Mouse (Mus musculus) ES-CJ7 (cell line): ENCODE data around the gene Ugt1a6b.

Experiments used
- DNase-seq: peaks from one replicate; pipeline ENCODE4 v3.0.0; 2011; ENCODE audit warnings: low read depth, low spot score

Ugt1a6b gene

DNA sequence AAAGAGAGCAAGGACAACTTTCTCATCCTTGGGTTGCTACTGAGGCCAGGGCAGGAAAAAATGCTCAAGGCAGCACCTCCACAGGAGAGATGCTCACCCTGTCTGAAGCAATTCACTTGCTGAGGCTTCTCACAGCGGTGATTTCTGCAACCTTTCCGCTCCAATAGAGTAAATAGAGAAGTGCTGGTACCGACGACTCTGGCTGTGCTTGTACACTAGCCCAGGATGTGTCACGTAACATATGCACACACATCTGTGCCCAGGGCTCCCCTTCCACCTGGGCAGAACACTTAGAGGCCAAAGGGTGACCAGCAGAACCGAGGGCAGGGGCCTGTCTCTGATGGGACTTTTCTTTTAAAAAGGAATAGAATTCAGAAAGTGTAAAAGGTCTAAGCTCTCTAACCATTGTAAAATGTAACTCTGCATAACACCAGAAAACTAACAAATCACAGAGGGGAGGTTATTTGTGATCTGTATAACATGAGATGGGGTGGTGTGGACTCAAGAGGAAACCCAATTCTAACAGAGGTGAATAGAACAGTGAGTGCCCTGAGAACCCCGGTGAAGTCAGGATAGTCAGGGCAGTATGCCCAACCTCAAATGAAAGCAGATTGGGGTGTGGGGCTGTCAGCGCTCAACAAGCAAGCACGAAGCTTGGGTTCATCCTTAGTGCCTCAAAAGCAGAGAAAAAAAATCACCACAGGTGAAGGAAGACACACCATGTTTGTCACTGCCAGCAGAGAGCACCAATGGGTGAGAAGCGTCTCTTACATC lies 157.7 kb downstream of the Ugt1a6b start:
- DNase-seq: no peak

DNA sequence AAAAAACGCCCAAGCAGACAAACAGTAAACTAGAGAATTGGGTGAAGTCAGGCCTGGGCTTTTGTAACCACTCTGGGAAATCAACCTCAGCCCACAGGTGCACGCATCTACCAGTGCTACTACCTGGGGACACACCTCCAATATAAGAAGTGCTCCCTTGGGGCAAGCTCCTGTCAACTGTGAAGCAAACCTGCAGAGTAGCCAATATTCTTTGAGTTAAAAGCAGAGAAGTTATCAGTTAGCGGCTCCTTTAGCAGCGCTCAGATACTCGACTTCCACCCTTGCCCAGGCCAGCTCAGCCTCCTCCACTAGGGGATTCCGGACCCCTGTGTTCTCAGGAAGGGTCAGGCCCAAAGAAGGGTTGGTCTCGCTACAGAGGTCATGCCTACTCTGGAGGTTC lies 158.7 kb downstream of the Ugt1a6b start:
- no peak for DNase-seq

DNA sequence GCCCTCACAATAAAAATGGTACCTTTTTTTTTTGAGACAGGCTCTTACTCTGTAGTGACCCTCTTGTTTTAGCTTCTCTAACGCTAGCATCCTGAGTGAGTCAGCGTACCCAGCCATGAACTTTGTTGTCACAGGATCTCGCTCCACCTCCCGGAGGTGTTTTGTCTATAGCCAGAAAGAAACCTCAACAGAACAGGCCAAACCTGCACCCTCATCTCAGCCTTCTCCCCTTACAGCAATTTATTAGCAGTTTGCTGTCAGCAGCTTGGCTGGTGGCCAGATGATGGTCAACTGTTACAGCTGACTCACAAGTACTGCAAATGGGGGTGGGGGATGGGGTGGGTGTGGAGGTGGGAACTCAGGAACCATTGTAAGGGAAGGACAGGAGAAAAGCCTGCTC lies 159.2 kb downstream of the Ugt1a6b start:
- peak; percentile 58 for DNase-seq

DNA sequence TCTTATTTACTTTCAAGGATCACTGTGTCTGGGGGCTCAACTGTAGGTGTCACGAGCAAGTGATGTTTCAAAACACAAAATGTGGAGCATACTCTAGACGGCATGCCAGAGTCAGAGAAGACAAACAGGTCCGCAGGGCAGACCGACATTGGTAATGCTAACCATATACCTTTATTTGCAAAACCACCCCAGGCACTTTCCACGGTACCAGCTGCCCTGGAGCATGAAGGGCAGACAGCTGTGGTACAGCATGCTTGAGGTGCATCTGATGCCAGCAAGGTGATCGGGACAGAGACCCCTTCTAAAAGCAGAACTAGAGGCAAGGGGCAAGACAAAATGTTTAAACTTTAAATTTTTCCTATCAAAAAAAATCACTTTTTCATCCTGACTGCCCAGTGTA lies 159.9 kb downstream of the Ugt1a6b start:
- DNase-seq: no peak

DNA sequence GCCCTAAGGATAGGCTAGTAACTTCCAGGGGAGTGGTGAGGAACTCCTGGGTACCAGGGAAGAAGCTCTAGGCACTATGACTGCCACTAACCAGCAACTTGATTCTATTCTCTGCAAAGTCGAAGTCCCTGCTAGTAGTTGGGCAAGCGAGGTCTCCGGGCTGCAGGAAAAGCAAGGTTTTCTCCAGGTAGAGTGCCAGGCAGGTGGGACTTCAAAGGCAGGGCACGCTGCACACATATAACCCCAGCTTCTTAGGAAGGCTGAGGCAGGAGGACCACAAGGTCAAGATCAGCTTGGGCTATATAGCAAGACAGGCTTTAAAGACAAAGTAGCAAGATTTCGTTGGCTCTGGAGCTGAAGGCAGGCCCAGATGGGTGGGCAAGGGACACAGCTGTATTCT lies 160.7 kb downstream of the Ugt1a6b start:
- DNase-seq: no peak

DNA sequence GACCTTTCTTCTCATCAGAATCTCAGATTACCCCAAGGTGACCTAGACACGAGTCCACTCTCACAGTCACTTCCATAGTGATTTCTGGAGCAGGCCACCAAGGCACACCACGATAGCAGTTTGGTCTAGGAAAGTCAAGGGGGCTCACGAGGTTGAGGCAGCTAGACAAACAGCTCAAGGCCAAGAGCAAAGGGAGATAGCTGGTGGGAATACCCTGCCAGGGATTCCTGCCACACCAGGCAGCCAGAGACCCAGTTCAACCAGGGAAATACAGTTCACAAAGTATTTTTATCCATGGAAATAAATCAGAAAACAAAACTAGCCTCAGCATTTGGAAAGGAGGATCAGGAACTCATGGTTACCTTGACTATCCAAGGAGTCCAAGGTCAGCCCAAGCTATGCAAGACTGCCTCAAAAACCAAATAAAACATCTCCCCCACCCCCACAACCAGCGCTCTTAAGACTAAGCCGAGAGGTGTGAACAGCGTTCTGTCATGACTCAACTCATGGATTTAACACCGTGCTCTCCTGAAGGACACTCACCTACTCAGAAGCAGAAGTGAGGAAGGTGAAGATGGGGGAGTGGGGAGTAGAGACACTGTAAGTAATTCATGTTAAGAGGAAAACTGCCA lies 161.3 kb downstream of the Ugt1a6b start:
- DNase-seq: no peak

DNA sequence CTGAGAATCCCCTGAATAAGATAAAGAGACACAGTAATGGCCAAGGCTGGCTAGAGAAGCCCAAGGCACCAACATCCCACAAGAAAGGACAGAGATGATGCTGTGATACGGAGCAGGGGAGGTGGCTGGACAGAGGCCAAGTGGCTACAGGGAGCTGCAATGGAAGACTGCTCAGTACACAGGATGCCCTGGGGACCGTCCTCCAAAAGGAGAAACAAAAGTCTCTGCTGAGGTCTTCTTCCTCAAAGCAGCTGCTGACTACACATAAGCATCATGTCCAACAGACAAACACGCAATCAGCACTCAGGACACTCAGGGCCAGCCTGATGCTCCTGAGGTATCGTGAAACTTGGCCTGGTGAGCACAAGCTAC lies 161.8 kb downstream of the Ugt1a6b start:
- no peak for DNase-seq

DNA sequence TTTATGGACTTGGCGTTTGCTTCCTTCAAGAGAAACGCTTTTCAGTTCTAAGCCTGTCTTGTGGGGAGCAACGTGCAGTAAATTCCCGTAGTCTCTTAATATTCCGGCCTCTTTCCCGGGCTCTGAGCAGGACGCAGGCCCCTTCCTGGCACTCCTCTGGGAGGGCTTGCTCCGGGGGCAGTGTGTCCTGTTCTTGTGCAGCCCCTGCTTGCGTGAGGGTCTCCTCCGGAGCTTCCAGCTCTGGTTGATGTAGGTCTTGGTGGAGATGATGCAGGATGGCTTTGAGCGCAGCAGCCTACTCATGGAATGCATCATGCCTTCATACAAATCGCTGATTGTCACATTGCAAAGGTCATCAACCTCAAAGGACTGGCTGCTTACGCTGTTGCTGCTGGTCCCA lies 163.1 kb downstream of the Ugt1a6b start:
- no peak for DNase-seq

DNA sequence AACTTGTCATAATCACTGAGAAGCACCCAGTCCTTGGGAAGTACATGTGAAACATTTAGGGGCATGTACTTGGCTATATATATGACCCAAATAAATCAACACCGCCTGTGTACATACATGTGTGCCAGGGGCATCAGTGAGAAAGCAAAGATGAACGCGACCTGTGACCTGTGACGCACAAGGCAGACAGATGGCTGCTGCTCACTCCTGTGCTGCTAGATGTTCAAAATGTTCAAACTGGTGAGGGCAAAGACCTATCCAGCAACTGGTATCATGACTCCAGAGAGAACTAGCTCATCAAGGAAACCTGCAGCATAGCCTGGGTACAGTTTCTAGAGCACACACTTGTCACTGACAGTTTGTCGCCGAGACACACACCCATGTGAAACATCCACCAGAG lies 164.4 kb downstream of the Ugt1a6b start:
- DNase-seq: no peak

DNA sequence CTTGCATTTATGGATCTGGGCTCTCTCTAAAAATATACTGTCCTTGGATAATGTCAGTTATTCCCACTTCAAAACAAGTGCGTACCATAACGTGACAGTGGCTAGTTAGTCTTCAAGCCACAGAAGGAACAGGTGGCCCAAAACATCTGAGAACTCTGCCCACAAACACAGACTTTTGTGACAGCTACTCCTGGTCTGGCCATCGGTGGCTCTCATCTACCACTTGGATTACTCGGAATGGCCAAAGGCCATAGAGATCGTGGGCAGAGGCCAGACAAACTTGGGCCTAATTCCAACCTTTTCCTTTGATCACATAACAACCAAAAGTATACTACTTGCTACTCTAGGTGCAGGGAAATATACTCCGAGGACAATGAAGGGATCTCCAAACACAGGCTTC lies 165.0 kb downstream of the Ugt1a6b start:
- no peak for DNase-seq
